Mouse (Mus musculus) myocyte (in vitro differentiated cells): ENCODE data around the gene Calm5. TPM values are rescaled to one million over a fixed set of nuclear protein-coding genes. Genes with fewer than 3 reads are reported as not detected.

Experiments used
- H3K27me3 ChIP-seq: one replicate; pipeline ENCODE4 v1.6.1; 2011; ENCODE audit not compliant: control insufficient read depth, insufficient read depth, insufficient read length
- H3K36me3 ChIP-seq: one replicate; pipeline ENCODE4 v1.6.1; 2011; ENCODE audit not compliant: control insufficient read depth, insufficient read depth
- H3K4me2 ChIP-seq: one replicate; pipeline ENCODE4 v1.6.1; 2011; ENCODE audit warnings: low read depth, control low read depth
- H3K4me3 ChIP-seq: one replicate; pipeline ENCODE4 v1.5.1; 2011; ENCODE audit warnings: mild to moderate bottlenecking, control low read depth, moderate library complexity
- H3K79me2 ChIP-seq: one replicate; pipeline ENCODE4 v1.6.1; 2011; ENCODE audit not compliant: control insufficient read depth, insufficient read depth
- H3ac ChIP-seq: one replicate; pipeline ENCODE4 v1.6.1; 2011; ENCODE audit not compliant: control insufficient read depth, insufficient read length
- CEBPB ChIP-seq: IDR thresholded peaks from 2 replicates; pipeline ENCODE4 v1.6.1; 2011; ENCODE audit warnings: mild to moderate bottlenecking, moderate library complexity; ENCODE audit not compliant: poor library complexity, insufficient read depth, severe bottlenecking
- E2F4 ChIP-seq: IDR thresholded peaks from one replicate; pipeline ENCODE4 v1.6.1; 2011; ENCODE audit warnings: mild to moderate bottlenecking, control low read depth, moderate library complexity; ENCODE audit not compliant: insufficient read depth
- MAX ChIP-seq: IDR thresholded peaks from one replicate; pipeline ENCODE4 v1.6.1; 2011; ENCODE audit warnings: low read depth, mild to moderate bottlenecking, control low read depth
- MYOD1 ChIP-seq, 3 experiments: IDR thresholded peaks; one replicate each; pipeline ENCODE4 v1.6.1; 2011; ENCODE audit warnings: control low read depth in 2 of 3, low read depth in 2 of 3, mild to moderate bottlenecking in 2 of 3, moderate library complexity in 1 of 3; ENCODE audit not compliant: insufficient read length in 2 of 3, control insufficient read depth in 1 of 3
- MYOG ChIP-seq, 3 experiments: IDR thresholded peaks; one replicate each; pipeline ENCODE4 v1.6.1; 2011; ENCODE audit warnings: control low read depth in 2 of 3, low read depth in 2 of 3, mild to moderate bottlenecking in 2 of 3; ENCODE audit not compliant: insufficient read length in 2 of 3, control insufficient read depth in 1 of 3, insufficient read depth in 1 of 3
- POLR2A ChIP-seq: IDR thresholded peaks from one replicate; pipeline ENCODE4 v1.6.1; 2011; ENCODE audit warnings: low read depth, mild to moderate bottlenecking, control low read depth, moderate library complexity; ENCODE audit not compliant: insufficient read length
- POLR2AphosphoS2 ChIP-seq: IDR thresholded peaks from one replicate; pipeline ENCODE4 v1.6.1; 2011; ENCODE audit warnings: low read depth, control low read depth; ENCODE audit not compliant: insufficient read length
- REST ChIP-seq: IDR thresholded peaks from one replicate; pipeline ENCODE4 v1.6.1; 2011; ENCODE audit warnings: mild to moderate bottlenecking, control low read depth, moderate library complexity; ENCODE audit not compliant: insufficient read depth, insufficient read length
- SRF ChIP-seq: IDR thresholded peaks from one replicate; pipeline ENCODE4 v1.6.1; 2011; ENCODE audit warnings: low read depth; ENCODE audit not compliant: control insufficient read depth, insufficient read length
- TCF12 ChIP-seq: IDR thresholded peaks from one replicate; pipeline ENCODE4 v1.6.1; 2011; ENCODE audit warnings: mild to moderate bottlenecking, control low read depth; ENCODE audit not compliant: poor library complexity, insufficient read depth, severe bottlenecking
- TCF3 ChIP-seq: IDR thresholded peaks from one replicate; pipeline ENCODE4 v1.6.1; 2011; ENCODE audit warnings: low read depth, control low read depth; ENCODE audit not compliant: insufficient read length
- USF1 ChIP-seq: IDR thresholded peaks from one replicate; pipeline ENCODE4 v1.6.1; 2011; ENCODE audit warnings: low read depth, mild to moderate bottlenecking, control low read depth, moderate library complexity
- polyA plus RNA-seq: library from polyadenylated mRNA; unstranded; fragments of >200 nt; fragmentation: generic; extraction: Trizol; gene quantifications from one replicate; pipeline ENCODE4 v1.2.1, GENCODE M21; 2012; ENCODE audit warnings: missing spikeins

The Calm5 gene
- polyA plus RNA-seq, 1 experiment, result not detected

DNA sequence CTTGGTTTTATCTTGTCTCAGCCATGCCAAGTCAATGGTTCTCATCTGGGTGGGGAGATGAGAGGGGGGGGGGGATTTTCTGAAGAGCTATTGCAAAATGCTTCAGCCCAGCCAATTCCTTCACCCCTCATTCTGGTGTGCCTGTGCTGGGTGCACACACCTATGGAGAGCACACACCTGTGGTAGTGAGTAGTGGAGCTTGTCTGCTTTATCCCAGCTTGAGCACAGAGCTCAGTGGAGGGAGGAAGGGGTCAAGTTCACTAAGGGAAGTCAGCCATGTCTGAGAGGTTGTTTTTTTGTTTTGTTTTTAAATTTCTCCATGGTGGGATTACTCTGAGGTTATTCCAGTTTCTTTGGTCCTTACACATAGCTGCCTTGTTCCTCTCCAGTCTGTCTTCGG lies 2.3 kb downstream of the Calm5 start:
- H3K79me2 ChIP-seq, result no peaks in the 10 kb centered on the region
- no peaks in the 10 kb centered on the region for H3K36me3 ChIP-seq
- TF ChIP-seq MAX (no peak), SRF (no peak), MYOG (IDR thresholded peaks at IDR 0.05; ENCODE audit: control insufficient read depth in 1 of 3, insufficient read depth in 1 of 3, insufficient read length in 2 of 3, low read depth in 2 of 3) (no peak), REST (no peak), POLR2AphosphoS2 (no peak), MYOD1 (IDR thresholded peaks at IDR 0.05; ENCODE audit: control insufficient read depth in 1 of 3, insufficient read length in 2 of 3, low read depth in 2 of 3) (no peak), E2F4 (no peak), CEBPB (no peak), USF1 (no peak), POLR2A (no peak), TCF3 (no peak), TCF12 (no peak)
- H3K4me2 ChIP-seq, result no peak overlapping the region
- no peak overlapping the region for H3K4me3 ChIP-seq
- no peak overlapping the region for H3ac ChIP-seq
- no peaks in the 10 kb centered on the region for H3K27me3 ChIP-seq

DNA sequence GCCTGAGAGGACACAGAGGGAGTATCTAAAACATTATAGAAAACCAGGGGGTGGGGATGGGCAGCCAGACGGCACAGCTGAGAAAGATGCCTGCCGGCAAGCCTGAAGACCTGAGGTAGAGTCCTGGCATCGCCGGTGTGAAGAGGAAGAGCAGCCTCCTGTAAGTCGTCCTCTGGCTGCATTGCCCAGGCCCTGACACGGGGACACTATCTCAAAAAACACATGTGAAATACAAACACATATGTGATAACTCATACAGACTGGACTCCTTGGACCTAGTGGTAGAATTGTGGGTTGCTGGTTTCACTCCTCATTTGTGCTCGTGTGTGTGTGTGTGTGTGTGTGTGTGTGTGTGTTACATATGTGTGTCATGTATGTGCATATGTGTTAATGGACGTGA lies 7.3 kb downstream of the Calm5 start:
- Histone ChIP-seq H3K4me3 (no peak overlapping the region), H3K36me3 (no peaks in the 10 kb centered on the region), H3ac (no peak overlapping the region)

DNA sequence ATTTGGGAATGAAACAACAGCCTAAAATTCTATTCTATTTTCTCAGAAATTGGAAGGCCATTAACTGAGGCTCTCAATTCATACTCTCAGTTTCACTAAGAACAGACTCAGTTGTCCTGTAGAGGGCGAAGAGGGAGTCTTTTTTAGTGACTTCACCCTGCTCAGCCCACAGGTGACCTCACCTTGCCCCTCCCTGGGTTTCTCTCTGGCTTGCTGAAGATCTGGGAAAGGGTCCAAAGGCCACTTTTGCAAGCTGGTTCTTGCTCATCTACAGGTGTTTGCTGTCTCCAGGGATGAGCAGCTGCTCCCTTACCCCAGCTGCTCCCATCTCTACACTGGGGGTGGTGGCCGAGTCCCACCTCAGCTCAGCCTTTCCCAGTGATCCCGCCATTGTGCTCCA lies 8.4 kb downstream of the Calm5 start:
- H3K4me2 ChIP-seq, result no peak overlapping the region
- no peak for TF ChIP-seq POLR2AphosphoS2
- no peak for TF ChIP-seq MAX
- no peak for TF ChIP-seq POLR2A
- no peak for TF ChIP-seq E2F4
- no peak for TF ChIP-seq USF1
- no peak for TF ChIP-seq SRF
- no peak for TF ChIP-seq CEBPB
- TF ChIP-seq MYOG (IDR thresholded peaks at IDR 0.05; ENCODE audit: control insufficient read depth in 1 of 3, insufficient read depth in 1 of 3, insufficient read length in 2 of 3, low read depth in 2 of 3), result no peak
- no peak for TF ChIP-seq TCF3
- no peak for TF ChIP-seq MYOD1 (IDR thresholded peaks at IDR 0.05; ENCODE audit: control insufficient read depth in 1 of 3, insufficient read length in 2 of 3, low read depth in 2 of 3)
- no peak for TF ChIP-seq TCF12
- TF ChIP-seq REST, result no peak
- H3K79me2 ChIP-seq, result no peaks in the 10 kb centered on the region
- H3ac ChIP-seq, result no peak overlapping the region
- H3K4me3 ChIP-seq, result no peak overlapping the region
- H3K36me3 ChIP-seq, result no peaks in the 10 kb centered on the region
- H3K27me3 ChIP-seq, result no peaks in the 10 kb centered on the region

More for the DNA sequence above, 7.3 kb downstream of the Calm5 start:
- no peaks in the 10 kb centered on the region for H3K79me2 ChIP-seq
- TF ChIP-seq SRF (no peak), E2F4 (no peak), MAX (no peak), POLR2A (no peak), CEBPB (no peak), MYOD1 (IDR thresholded peaks at IDR 0.05; ENCODE audit: control insufficient read depth in 1 of 3, insufficient read length in 2 of 3, low read depth in 2 of 3) (no peak), TCF3 (no peak), USF1 (no peak)
- no peak overlapping the region for H3K4me2 ChIP-seq
- H3K27me3 ChIP-seq, result no peaks in the 10 kb centered on the region

DNA sequence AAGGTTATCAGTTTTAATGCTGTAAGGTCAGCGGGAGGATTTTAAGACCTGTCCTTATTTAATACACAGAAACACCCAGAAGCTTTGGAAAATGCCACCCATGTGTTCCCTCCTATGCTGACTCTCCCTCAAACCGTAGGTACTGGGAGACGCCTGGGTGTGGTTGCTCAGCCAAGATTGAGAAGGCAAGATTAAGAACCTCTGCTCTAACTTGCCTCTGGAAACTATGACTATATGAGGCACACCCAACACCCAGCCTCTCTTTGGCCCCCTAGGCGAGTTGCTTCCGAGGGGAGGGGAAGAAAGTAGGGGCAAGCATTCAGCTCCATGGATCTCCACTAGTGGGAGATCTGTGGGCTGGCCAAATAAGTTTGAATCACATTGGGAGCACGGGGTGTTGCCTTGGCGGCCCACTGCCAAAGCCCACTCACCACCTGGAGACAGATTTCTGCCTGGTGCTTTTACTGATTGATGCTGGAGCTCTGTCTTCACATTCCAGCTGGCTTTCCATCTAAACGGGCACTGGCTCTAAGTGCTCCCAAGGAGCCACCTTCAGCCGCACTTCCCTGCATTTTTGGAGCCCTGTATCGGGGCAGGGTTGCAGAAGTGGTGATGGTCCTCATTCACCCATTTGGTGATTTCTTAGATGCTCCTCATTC lies 9.1 kb downstream of the Calm5 start:
- Histone ChIP-seq H3K4me3 (no peak overlapping the region), H3ac (no peak overlapping the region), H3K79me2 (no peaks in the 10 kb centered on the region), H3K4me2 (no peak overlapping the region), H3K27me3 (no peaks in the 10 kb centered on the region), H3K36me3 (no peaks in the 10 kb centered on the region)
- no peak for TF ChIP-seq E2F4
- TF ChIP-seq USF1, result no peak
- no peak for TF ChIP-seq REST
- TF ChIP-seq TCF12, result no peak
- TF ChIP-seq MYOG (IDR thresholded peaks at IDR 0.05; ENCODE audit: control insufficient read depth in 1 of 3, insufficient read depth in 1 of 3, insufficient read length in 2 of 3, low read depth in 2 of 3), result no peak
- TF ChIP-seq SRF, result no peak
- TF ChIP-seq MAX, result no peak
- no peak for TF ChIP-seq POLR2AphosphoS2
- TF ChIP-seq MYOD1 (IDR thresholded peaks at IDR 0.05; ENCODE audit: control insufficient read depth in 1 of 3, insufficient read length in 2 of 3, low read depth in 2 of 3), result no peak
- no peak for TF ChIP-seq TCF3
- no peak for TF ChIP-seq CEBPB
- no peak for TF ChIP-seq POLR2A
